Mouse (Mus musculus): Measurements from ENCODE around the gene Adpgk. TPM values are rescaled to one million over a fixed set of nuclear protein-coding genes. Genes with fewer than 3 reads are reported as not detected.

The Adpgk gene
- polyA plus RNA-seq, 1 experiment from 2014 or later = 43.9 TPM

GRCm38 (mm10) chr9:59307890-59308289 is 16.5 kb downstream of the Adpgk start:
- H3K27ac ChIP-seq (ENCODE audit: low read depth, low read length) = no peak overlapping the region
- no peak for DNase-seq (ENCODE audit: low spot score)
- peaks cover 25% of the 10 kb centered on the region for H3K36me3 ChIP-seq (ENCODE audit: control insufficient read depth, insufficient read depth, low read length)
- no peaks in the 10 kb centered on the region for H3K9me3 ChIP-seq (ENCODE audit: control insufficient read depth, low read length)
- H3K4me1 ChIP-seq (replicated peaks; ENCODE audit: control insufficient read depth, insufficient read depth, low read length) = no peaks in the 10 kb centered on the region
- H3K4me3 ChIP-seq (ENCODE audit: low read depth, low read length) = no peak overlapping the region
- no peaks in the 10 kb centered on the region for H3K27me3 ChIP-seq (replicated peaks; ENCODE audit: control insufficient read depth, insufficient read depth, low read length)
- H3K9ac ChIP-seq (ENCODE audit: low read depth, low read length) = no peak overlapping the region
- WGBS = 60% methylated on average over 2 of the region's 2 CpGs
- no peak overlapping the region for H3K4me2 ChIP-seq
- ATAC-seq (replicated peaks; ENCODE audit: low FRiP score) = no peak

DNA sequence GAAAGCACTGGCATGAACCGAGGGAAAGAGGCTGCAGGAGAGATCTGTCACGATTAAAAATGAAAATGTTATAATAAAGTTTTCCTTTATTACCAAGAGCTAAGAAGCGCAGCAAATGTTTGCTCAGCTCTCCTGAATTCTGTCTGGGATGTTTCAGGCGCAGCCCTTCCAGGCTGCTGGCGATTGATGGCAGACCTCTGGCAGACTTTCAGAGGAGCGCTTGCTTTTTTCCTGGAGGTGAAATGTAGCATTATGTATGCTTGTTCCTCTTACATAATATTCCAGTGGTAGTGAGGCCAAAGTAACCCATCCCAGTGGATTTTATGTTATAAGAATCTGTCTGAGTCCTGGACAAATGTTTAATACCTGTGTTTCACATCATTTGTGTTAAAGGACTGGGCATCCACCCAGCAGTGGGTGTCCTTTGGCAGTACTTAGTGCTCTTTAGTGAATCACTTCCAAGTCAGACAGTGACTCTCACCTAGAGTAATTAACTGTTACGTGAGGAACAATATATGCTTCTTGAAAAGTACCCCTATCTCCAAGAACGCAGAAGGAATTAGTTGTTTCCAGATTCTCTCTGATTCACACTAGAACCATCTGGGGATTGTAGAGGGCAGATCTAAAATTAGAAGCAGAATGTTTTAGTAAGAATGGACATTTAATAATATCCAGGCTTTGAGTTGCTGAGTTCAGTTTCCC is 19.4 kb downstream of the Adpgk start:
- Histone ChIP-seq H3K4me3 (ENCODE audit: low read depth, low read length) (no peak overlapping the region), H3K36me3 (ENCODE audit: control insufficient read depth, insufficient read depth, low read length) (peaks cover 33% of the 10 kb centered on the region), H3K4me2 (no peak overlapping the region), H3K9ac (ENCODE audit: low read depth, low read length) (no peak overlapping the region), H3K27me3 (replicated peaks; ENCODE audit: control insufficient read depth, insufficient read depth, low read length) (no peaks in the 10 kb centered on the region), H3K9me3 (ENCODE audit: control insufficient read depth, low read length) (no peaks in the 10 kb centered on the region), H3K4me1 (replicated peaks; ENCODE audit: control insufficient read depth, insufficient read depth, low read length) (no peaks in the 10 kb centered on the region), H3K27ac (ENCODE audit: low read depth, low read length) (no peak overlapping the region)
- WGBS = 88% methylated on average over 8 of the region's 8 CpGs
- DNase-seq (ENCODE audit: low spot score) = no peak
- ATAC-seq (replicated peaks; ENCODE audit: low FRiP score) = no peak

- DNase-seq (ENCODE audit: low spot score) (no peak), ATAC-seq (replicated peaks; ENCODE audit: low FRiP score) (no peak)
- Histone ChIP-seq H3K4me3 (ENCODE audit: low read depth, low read length) (no peak overlapping the region), H3K9ac (ENCODE audit: low read depth, low read length) (no peak overlapping the region), H3K27me3 (replicated peaks; ENCODE audit: control insufficient read depth, insufficient read depth, low read length) (no peaks in the 10 kb centered on the region), H3K36me3 (ENCODE audit: control insufficient read depth, insufficient read depth, low read length) (peaks cover 29% of the 10 kb centered on the region), H3K4me2 (no peak overlapping the region), H3K4me1 (replicated peaks; ENCODE audit: control insufficient read depth, insufficient read depth, low read length) (no peaks in the 10 kb centered on the region), H3K9me3 (ENCODE audit: control insufficient read depth, low read length) (no peaks in the 10 kb centered on the region), H3K27ac (ENCODE audit: low read depth, low read length) (no peak overlapping the region)
- WGBS = 88% methylated on average over 3 of the region's 3 CpGs
These were observed 19.9 kb downstream of the Adpgk start for GRCm38 (mm10) chr9:59311284-59311670.

DNA sequence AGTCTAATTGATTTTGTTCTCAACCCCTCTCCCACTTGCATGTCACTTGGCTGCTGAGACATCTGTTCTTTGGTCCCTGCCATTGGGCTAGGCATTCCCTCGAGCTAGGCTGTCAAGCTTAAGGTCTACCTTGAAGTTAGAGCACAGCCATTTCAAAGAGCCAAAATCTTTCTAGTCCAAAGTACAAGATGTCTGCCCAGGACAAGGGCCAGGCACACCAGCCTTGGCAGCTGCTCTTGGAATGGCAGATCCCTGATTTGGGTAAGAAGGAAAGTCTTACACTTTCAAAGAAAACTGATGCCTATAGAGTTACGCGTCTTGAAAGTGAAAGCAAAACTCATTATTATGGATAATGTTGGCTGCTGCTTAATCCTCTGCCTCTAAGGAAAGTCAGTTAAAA is 24.8 kb downstream of the Adpgk start:
- Histone ChIP-seq H3K27me3 (replicated peaks; ENCODE audit: control insufficient read depth, insufficient read depth, low read length) (no peaks in the 10 kb centered on the region), H3K4me3 (ENCODE audit: low read depth, low read length) (no peak overlapping the region), H3K9ac (ENCODE audit: low read depth, low read length) (no peak overlapping the region), H3K36me3 (ENCODE audit: control insufficient read depth, insufficient read depth, low read length) (peaks cover 20% of the 10 kb centered on the region; the same call in 1 of the 2 replicates), H3K4me1 (replicated peaks; ENCODE audit: control insufficient read depth, insufficient read depth, low read length) (no peaks in the 10 kb centered on the region), H3K4me2 (no peak overlapping the region), H3K9me3 (ENCODE audit: control insufficient read depth, low read length) (no peaks in the 10 kb centered on the region), H3K27ac (ENCODE audit: low read depth, low read length) (no peak overlapping the region)
- 87% methylated on average over 3 of the region's 3 CpGs for WGBS
- DNase-seq (ENCODE audit: low spot score) = no peak
- no peak for ATAC-seq (replicated peaks; ENCODE audit: low FRiP score)

DNA sequence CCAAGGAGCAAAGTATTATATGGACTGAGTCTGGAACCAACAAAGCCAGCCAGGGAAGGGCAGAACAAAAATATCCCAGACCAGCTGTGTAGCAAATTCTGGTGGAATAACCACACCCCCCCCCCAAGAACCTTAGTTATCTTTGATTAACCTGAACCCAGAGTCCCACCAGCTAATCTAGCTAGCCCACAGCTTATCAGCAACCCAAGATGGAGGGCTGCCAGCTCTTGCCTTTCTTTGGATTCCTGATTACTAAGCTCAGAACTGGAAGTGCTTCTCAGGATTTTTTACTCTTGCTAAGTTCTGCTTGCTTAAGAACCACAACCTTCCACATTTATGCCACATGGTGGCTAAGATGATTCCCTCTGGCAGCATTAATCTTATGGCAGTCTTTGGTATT is 33.0 kb downstream of the Adpgk start:
- Histone ChIP-seq H3K4me1 (replicated peaks; ENCODE audit: control insufficient read depth, insufficient read depth, low read length) (peaks cover 10% of the 10 kb centered on the region), H3K4me2 (no peak overlapping the region), H3K36me3 (ENCODE audit: control insufficient read depth, insufficient read depth, low read length) (peaks cover 2% of the 10 kb centered on the region; the same call in 1 of the 2 replicates), H3K4me3 (ENCODE audit: low read depth, low read length) (no peak overlapping the region), H3K27ac (ENCODE audit: low read depth, low read length) (no peak overlapping the region), H3K9me3 (ENCODE audit: control insufficient read depth, low read length) (no peaks in the 10 kb centered on the region), H3K9ac (ENCODE audit: low read depth, low read length) (no peak overlapping the region), H3K27me3 (replicated peaks; ENCODE audit: control insufficient read depth, insufficient read depth, low read length) (no peaks in the 10 kb centered on the region)
- DNase-seq (ENCODE audit: low spot score) (no peak), ATAC-seq (replicated peaks; ENCODE audit: low FRiP score) (peak; percentile 85)

- Histone ChIP-seq H3K9ac (ENCODE audit: low read depth, low read length) (no peak overlapping the region), H3K4me2 (no peak overlapping the region), H3K4me3 (ENCODE audit: low read depth, low read length) (no peak overlapping the region), H3K27me3 (replicated peaks; ENCODE audit: control insufficient read depth, insufficient read depth, low read length) (no peaks in the 10 kb centered on the region), H3K4me1 (replicated peaks; ENCODE audit: control insufficient read depth, insufficient read depth, low read length) (no peaks in the 10 kb centered on the region), H3K9me3 (ENCODE audit: control insufficient read depth, low read length) (no peaks in the 10 kb centered on the region), H3K27ac (ENCODE audit: low read depth, low read length) (no peak overlapping the region), H3K36me3 (ENCODE audit: control insufficient read depth, insufficient read depth, low read length) (peaks cover 2% of the 10 kb centered on the region; the same call in 1 of the 2 replicates)
- WGBS = 92% methylated on average over 5 of the region's 5 CpGs
- no peak for DNase-seq (ENCODE audit: low spot score)
- no peak for ATAC-seq (replicated peaks; ENCODE audit: low FRiP score)
These were observed 38.7 kb downstream of the Adpgk start for GRCm38 (mm10) chr9:59330055-59330454.

DNA sequence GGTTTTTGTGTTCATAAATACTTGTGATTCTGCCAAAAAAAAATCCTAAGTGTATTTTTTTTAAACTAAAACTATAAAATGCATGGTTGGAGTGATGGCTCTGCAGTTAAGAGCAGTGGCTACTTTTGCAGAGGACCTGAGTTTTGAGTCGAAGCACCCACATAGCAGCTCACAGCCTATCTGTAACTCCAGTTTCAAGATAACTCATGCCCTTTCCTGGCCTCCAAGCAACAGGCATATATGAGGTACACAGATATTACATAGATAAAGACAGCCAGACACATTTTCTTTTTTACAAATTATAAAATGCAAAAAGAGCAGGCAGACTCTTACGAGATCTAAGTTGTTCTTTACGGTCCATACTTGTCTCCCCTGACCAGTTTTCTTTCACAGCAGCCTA is 45.2 kb downstream of the Adpgk start:
- ATAC-seq (replicated peaks; ENCODE audit: low FRiP score) = peak; percentile 69; the same call in 1 of the 2 replicates

DNA sequence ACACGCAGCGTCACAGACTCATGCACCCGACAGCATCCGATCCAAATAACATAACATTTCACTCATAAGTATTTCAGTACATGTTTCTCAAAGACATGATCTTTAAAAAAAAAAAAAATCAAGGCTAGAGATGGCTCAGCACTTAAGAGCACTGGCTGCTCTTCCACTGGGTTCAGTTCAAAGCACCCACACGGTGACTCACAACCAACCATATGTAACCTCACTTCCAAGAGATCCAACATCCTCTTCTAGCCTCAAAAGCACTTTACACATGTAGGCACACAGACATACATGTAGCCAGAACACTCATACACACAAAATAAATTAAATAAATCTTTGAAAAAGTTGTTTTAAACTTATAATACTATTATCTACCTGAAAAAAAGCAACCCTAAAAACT is 46.5 kb downstream of the Adpgk start:
- Histone ChIP-seq H3K27ac (ENCODE audit: low read depth, low read length) (no peak overlapping the region), H3K4me3 (ENCODE audit: low read depth, low read length) (no peak overlapping the region), H3K4me2 (no peak overlapping the region), H3K4me1 (replicated peaks; ENCODE audit: control insufficient read depth, insufficient read depth, low read length) (peaks cover 6% of the 10 kb centered on the region), H3K9ac (ENCODE audit: low read depth, low read length) (no peak overlapping the region), H3K27me3 (replicated peaks; ENCODE audit: control insufficient read depth, insufficient read depth, low read length) (no peaks in the 10 kb centered on the region), H3K36me3 (ENCODE audit: control insufficient read depth, insufficient read depth, low read length) (no peaks in the 10 kb centered on the region; the same call in 1 of the 2 replicates), H3K9me3 (ENCODE audit: control insufficient read depth, low read length) (no peaks in the 10 kb centered on the region)
- no peak for DNase-seq (ENCODE audit: low spot score)
- WGBS = 89% methylated on average over 5 of the region's 5 CpGs
- no peak for ATAC-seq (replicated peaks; ENCODE audit: low FRiP score)

More for the DNA sequence above, 45.2 kb downstream of the Adpgk start:
- Histone ChIP-seq H3K27me3 (replicated peaks; ENCODE audit: control insufficient read depth, insufficient read depth, low read length) (no peaks in the 10 kb centered on the region), H3K4me2 (no peak overlapping the region), H3K9ac (ENCODE audit: low read depth, low read length) (no peak overlapping the region; the same call in 1 of the 2 replicates), H3K4me3 (ENCODE audit: low read depth, low read length) (no peak overlapping the region), H3K36me3 (ENCODE audit: control insufficient read depth, insufficient read depth, low read length) (no peaks in the 10 kb centered on the region; the same call in 1 of the 2 replicates), H3K9me3 (ENCODE audit: control insufficient read depth, low read length) (no peaks in the 10 kb centered on the region), H3K4me1 (replicated peaks; ENCODE audit: control insufficient read depth, insufficient read depth, low read length) (peaks cover 6% of the 10 kb centered on the region), H3K27ac (ENCODE audit: low read depth, low read length) (no peak overlapping the region)
- 79% methylated on average over 3 of the region's 3 CpGs for WGBS
- DNase-seq (ENCODE audit: low spot score) = no peak

- H3K36me3 ChIP-seq (ENCODE audit: control insufficient read depth, insufficient read depth, low read length) = no peaks in the 10 kb centered on the region; the same call in 1 of the 2 replicates
- WGBS = 82% methylated on average over 5 of the region's 5 CpGs
These were observed 47.1 kb downstream of the Adpgk start for GRCm38 (mm10) chr9:59338411-59338810.

More at GRCm38 (mm10) chr9:59338411-59338810, 47.1 kb downstream of the Adpgk start:
- Histone ChIP-seq H3K27ac (ENCODE audit: low read depth, low read length) (no peak overlapping the region), H3K4me2 (no peak overlapping the region), H3K4me1 (replicated peaks; ENCODE audit: control insufficient read depth, insufficient read depth, low read length) (peaks cover 6% of the 10 kb centered on the region), H3K9me3 (ENCODE audit: control insufficient read depth, low read length) (no peaks in the 10 kb centered on the region), H3K27me3 (replicated peaks; ENCODE audit: control insufficient read depth, insufficient read depth, low read length) (no peaks in the 10 kb centered on the region), H3K9ac (ENCODE audit: low read depth, low read length) (no peak overlapping the region), H3K4me3 (ENCODE audit: low read depth, low read length) (no peak overlapping the region)
- ATAC-seq (replicated peaks; ENCODE audit: low FRiP score) (no peak), DNase-seq (ENCODE audit: low spot score) (no peak)

Data from liver, embryonic 11.5 days (tissue).